18 mouse cellular contexts compared by ENCODE assay signal in the genomic region with DNA sequence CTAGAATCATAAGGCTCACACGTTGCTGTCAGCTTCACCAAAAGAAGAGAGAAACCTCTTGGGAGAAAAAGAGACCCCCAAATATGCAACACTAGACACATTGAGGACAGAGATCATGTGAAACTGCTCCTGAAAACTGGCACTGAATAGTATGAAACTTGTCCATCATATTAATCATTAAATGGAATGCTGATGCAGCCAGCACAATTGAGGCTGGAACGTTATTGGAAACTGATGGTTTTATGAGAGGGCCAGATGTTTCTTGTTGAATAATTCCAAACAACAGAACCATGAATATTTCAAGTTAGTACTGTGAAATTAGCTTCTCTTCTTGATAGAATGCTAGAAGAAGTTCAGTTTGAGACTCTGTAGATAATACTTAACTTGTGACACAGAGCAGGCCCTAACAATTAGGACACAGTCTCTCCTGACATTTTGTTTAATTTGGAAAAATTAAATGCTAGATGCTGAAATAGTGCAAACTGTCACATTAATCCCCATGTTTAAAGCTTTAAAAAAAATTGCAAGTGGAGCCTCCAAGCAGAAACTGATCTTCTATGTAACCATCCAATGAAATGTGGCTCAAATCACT.
A peak's percentile ranks its signal among the peaks of the same experiment; 100 is the strongest.
DNase-seq lines count a peak whose midpoint lies in the region; ATAC-seq and TF ChIP-seq lines count a peak whose summit lies in the region.
"Had no signal": no experiment of that assay in that cellular context is flagged by ENCODE, and none has a peak within 500 bp of the region (broad histone marks: within the 10 kb centered on the region; RNA-seq: fewer than 3 reads in every experiment).

No protein-coding gene starts in this region.

- no peak for TF ChIP-seq CTCF in liver, postnatal 0 days (IDR thresholded peaks at IDR 0.05; ENCODE audit: low read depth)

- H3K27ac ChIP-seq in limb, embryonic 11.5 days (replicated peaks; ENCODE audit: low read depth, low read length): no peak overlapping the region
- H3K27ac ChIP-seq in limb, embryonic 10.5 days: no peak overlapping the region
- no peak overlapping the region for H3K27ac ChIP-seq in liver, postnatal 0 days (ENCODE audit: low read depth)
- H3K27ac ChIP-seq: forebrain, embryonic 13.5 days; gastrocnemius, adult 2 months; heart, embryonic 13.5 days; hindbrain, embryonic 15.5 days had no signal

- H3K36me3 ChIP-seq in limb, embryonic 11.5 days (ENCODE audit: control insufficient read depth, insufficient read depth, low read length): no peaks in the 10 kb centered on the region
- no peaks in the 10 kb centered on the region for H3K36me3 ChIP-seq in limb, embryonic 10.5 days
- H3K36me3 ChIP-seq in liver, postnatal 0 days (replicated peaks; ENCODE audit: insufficient read depth, low read length): no peaks in the 10 kb centered on the region
- H3K36me3 ChIP-seq: heart, embryonic 13.5 days; hindbrain, embryonic 15.5 days had no signal

- DNase-seq in embryo, embryonic 11 days: peak; percentile 12
- no peak for DNase-seq in embryo, embryonic 9.5 days (ENCODE audit: extremely low spot score)
- peak; percentile 21 for DNase-seq in limb, embryonic 11.5 days (ENCODE audit: low spot score)
- no peak for DNase-seq in limb, embryonic 10.5 days (ENCODE audit: low spot score)
- peak; percentile 34 for DNase-seq in forelimb bud, embryonic 11.5 days (ENCODE audit: low read depth, low spot score)
- no peak for DNase-seq in liver, postnatal 0 days
- DNase-seq in cerebellum, adult 9-11 months: no peak
- DNase-seq: adrenal gland, postnatal 10 days; cerebellum, adult 11-12 months; cerebellum, adult 9-10 months; cerebellum, postnatal 36 days; forebrain, postnatal 0 days; gastrocnemius, adult 2 months; gastrocnemius, postnatal 25 days; heart, postnatal 36 days had no signal

- H3K9ac ChIP-seq in limb, embryonic 11.5 days (ENCODE audit: low read length): no peak overlapping the region
- H3K9ac ChIP-seq in liver, postnatal 0 days (replicated peaks): no peak overlapping the region
- H3K9ac ChIP-seq: forebrain, embryonic 13.5 days; forebrain, postnatal 0 days; heart, embryonic 13.5 days; hindbrain, embryonic 15.5 days had no signal

- H3K9me3 ChIP-seq in limb, embryonic 11.5 days (ENCODE audit: control insufficient read depth, low read length): no peaks in the 10 kb centered on the region
- H3K9me3 ChIP-seq in limb, embryonic 10.5 days (replicated peaks): 0 out of 2 replicates have a peak, but pooled peaks cover 2% of the 10 kb centered on the region
- H3K9me3 ChIP-seq in liver, postnatal 0 days (ENCODE audit: low read length): peaks cover 3% of the 10 kb centered on the region; the same call in 1 of the 2 replicates
- H3K9me3 ChIP-seq: forebrain, embryonic 13.5 days; hindbrain, embryonic 15.5 days had no signal

- H3K4me1 ChIP-seq in limb, embryonic 11.5 days (ENCODE audit: control insufficient read depth, insufficient read depth, low read length): no peaks in the 10 kb centered on the region
- H3K4me1 ChIP-seq in limb, embryonic 10.5 days: peaks cover 11% of the 10 kb centered on the region; the same call in 1 of the 2 replicates
- H3K4me1 ChIP-seq in liver, postnatal 0 days (ENCODE audit: insufficient read depth): no peaks in the 10 kb centered on the region
- H3K4me1 ChIP-seq: forebrain, embryonic 13.5 days; heart, embryonic 13.5 days; hindbrain, embryonic 15.5 days had no signal

- 24% methylated on average over 2 of the region's 2 CpGs for WGBS in limb, embryonic 11.5 days
- WGBS in limb, embryonic 10.5 days: 47% methylated on average over 2 of the region's 2 CpGs
- whole genome bisulfite sequencing in liver, postnatal 0 days (ENCODE audit: insufficient replicate concordance): 67% methylated on average over 2 of the region's 2 CpGs

- H3K4me3 ChIP-seq in limb, embryonic 11.5 days (ENCODE audit: low read depth, low read length): no peak overlapping the region
- no peak overlapping the region for H3K4me3 ChIP-seq in limb, embryonic 10.5 days
- no peak overlapping the region for H3K4me3 ChIP-seq in liver, postnatal 0 days (ENCODE audit: low read depth, low read length)
- H3K4me3 ChIP-seq: forebrain, embryonic 13.5 days; gastrocnemius, adult 2 months; heart, embryonic 13.5 days; hindbrain, embryonic 15.5 days had no signal

- no peaks in the 10 kb centered on the region for H3K27me3 ChIP-seq in limb, embryonic 11.5 days (ENCODE audit: control insufficient read depth, insufficient read depth, low read length)
- H3K27me3 ChIP-seq in limb, embryonic 10.5 days (ENCODE audit: low read depth, poor library complexity, severe bottlenecking): no peaks in the 10 kb centered on the region
- no peaks in the 10 kb centered on the region for H3K27me3 ChIP-seq in liver, postnatal 0 days (ENCODE audit: insufficient read depth, low read length)
- H3K27me3 ChIP-seq: forebrain, embryonic 13.5 days; heart, embryonic 13.5 days; hindbrain, embryonic 15.5 days had no signal

- TF ChIP-seq EP300 in liver, postnatal 0 days (IDR thresholded peaks at IDR 0.05; ENCODE audit: low read depth): no peak

- H3K4me2 ChIP-seq in limb, embryonic 11.5 days (ENCODE audit: low read depth, severe bottlenecking): no peak overlapping the region
- H3K4me2 ChIP-seq in liver, postnatal 0 days (ENCODE audit: low read depth, low read length): no peak overlapping the region
- H3K4me2 ChIP-seq: forebrain, embryonic 13.5 days; heart, embryonic 13.5 days; hindbrain, embryonic 15.5 days had no signal

- no peak for ATAC-seq in limb, embryonic 11.5 days (ENCODE audit: insufficient number of reproducible peaks, low FRiP score, low TSS enrichment, low read depth)
- ATAC-seq in liver, postnatal 0 days: no peak
- ATAC-seq: forebrain, embryonic 13.5 days had no signal

Comparison
In these comparisons a context has a peak if more than half of its experiments do, and no peak if none do; other contexts are left out.
1. DNase-seq: peak in embryo, embryonic 11 days (single experiment), limb, embryonic 11.5 days (single experiment) and forelimb bud, embryonic 11.5 days (single experiment); none in embryo, embryonic 9.5 days (single experiment), limb, embryonic 10.5 days (single experiment), liver, postnatal 0 days (single experiment) and cerebellum, adult 9-11 months (single experiment).